Mouse (Mus musculus) intestine, embryonic 15.5 days (tissue): Measurements from ENCODE around the gene Ppm1a. TPM values are rescaled to one million over a fixed set of nuclear protein-coding genes. Genes with fewer than 3 reads are reported as not detected.

Source experiments
- ATAC-seq: fragments of 200-750 bp; cut with Nextera tagmentation; 2 replicates; pipeline ENCODE4 v1.8.0; 2017; ENCODE audit warnings: moderate TSS enrichment, moderate library complexity
- H3K27ac ChIP-seq: fragments of 300-500 bp; sonication (generic); 2 replicates; pipeline ENCODE4 v1.5.1; 2015; ENCODE audit warnings: mild to moderate bottlenecking, inconsistent platforms
- H3K27me3 ChIP-seq: fragments of 300-500 bp; sonication (generic); replicated peaks from 2 replicates; pipeline ENCODE4 v1.6.1; 2015; ENCODE audit warnings: inconsistent platforms
- H3K36me3 ChIP-seq: fragments of 300-500 bp; sonication (generic); 2 replicates; pipeline ENCODE4 v1.6.1; 2015; ENCODE audit warnings: inconsistent platforms
- H3K4me1 ChIP-seq: fragments of 300-500 bp; sonication (generic); replicated peaks from 2 replicates; pipeline ENCODE4 v1.6.1; 2015; ENCODE audit warnings: inconsistent platforms
- H3K4me2 ChIP-seq: fragments of 300-500 bp; sonication (generic); replicated peaks from 2 replicates; pipeline ENCODE4 v1.6.1; 2015; ENCODE audit warnings: mild to moderate bottlenecking, inconsistent platforms
- H3K4me3 ChIP-seq: fragments of 300-500 bp; sonication (generic); replicated peaks from 2 replicates; pipeline ENCODE4 v1.5.1; 2015; ENCODE audit warnings: inconsistent platforms
- H3K9ac ChIP-seq: fragments of 300-500 bp; sonication (generic); 2 replicates; pipeline ENCODE4 v1.6.1; 2015; ENCODE audit warnings: inconsistent platforms
- H3K9me3 ChIP-seq: fragments of 300-500 bp; sonication (generic); 2 replicates; pipeline ENCODE4 v1.6.1; 2016; ENCODE audit warnings: inconsistent platforms
- WGBS: fragments of 180-500 bp; shearing (Covaris S2); methylation state at CpG from one replicate; pipeline ENCODE4 v1.1.7; 2015; 5-methylcytosine and 5-hydroxymethylcytosine counted together
- polyA plus RNA-seq: library from polyadenylated mRNA; unstranded; fragments of >200 nt; fragmentation: Nextera tagmentation; extraction: Ambion mirVana; gene quantifications from 2 replicates; pipeline ENCODE4 v1.2.1, GENCODE M21; 2015

Ppm1a gene
- polyA plus RNA-seq, 1 experiment from 2014 or later, result 56.5 TPM

DNA sequence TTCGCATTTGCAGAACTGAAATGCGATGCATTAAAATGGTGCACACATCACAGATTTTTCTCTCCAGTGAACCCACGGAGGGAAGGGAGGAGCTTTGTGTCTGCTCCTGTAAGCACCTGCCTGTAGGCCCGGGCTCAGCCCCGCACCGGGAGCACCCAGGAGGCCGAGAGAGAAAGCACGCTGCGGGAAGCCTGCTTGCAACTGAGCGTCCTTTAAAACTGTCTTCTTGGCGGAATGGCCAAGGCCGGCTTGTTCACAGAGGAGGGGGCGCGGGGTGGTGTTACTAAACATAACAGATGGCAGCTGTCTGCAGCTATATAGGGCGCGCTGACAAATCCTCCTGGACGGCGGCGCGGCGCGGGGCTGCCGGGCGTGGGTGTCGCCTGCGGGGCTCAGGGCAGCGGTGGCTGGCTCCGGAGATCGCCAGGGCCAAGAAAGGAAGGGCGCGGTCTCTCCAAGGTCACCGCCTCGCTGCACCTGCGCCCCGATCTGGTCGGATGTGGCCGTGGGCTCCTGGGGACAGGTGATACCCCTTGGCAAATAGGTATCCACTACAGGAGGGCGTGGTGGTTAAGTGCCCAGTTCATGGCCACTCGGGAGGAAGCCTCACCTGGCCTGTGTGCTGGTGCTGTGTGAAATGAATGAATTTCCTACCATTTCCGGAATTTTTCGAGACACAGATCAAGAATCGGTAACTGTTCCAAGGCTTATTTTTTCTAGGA, 74.6 kb downstream of the Ppm1a start:
- ATAC-seq, result peak; percentile 37
- Histone ChIP-seq H3K4me3 (peak overlapping the region; percentile 36), H3K9me3 (no peaks in the 10 kb centered on the region), H3K9ac (peak overlapping the region; percentile 36), H3K27ac (no peak overlapping the region), H3K4me1 (peaks cover 8% of the 10 kb centered on the region; the same call in 1 of the 2 replicates), H3K4me2 (peak overlapping the region; percentile 85), H3K27me3 (peaks cover 14% of the 10 kb centered on the region; the same call in 1 of the 2 replicates), H3K36me3 (no peaks in the 10 kb centered on the region)
- WGBS, result 7% methylated on average over 42 of the region's 42 CpGs

DNA sequence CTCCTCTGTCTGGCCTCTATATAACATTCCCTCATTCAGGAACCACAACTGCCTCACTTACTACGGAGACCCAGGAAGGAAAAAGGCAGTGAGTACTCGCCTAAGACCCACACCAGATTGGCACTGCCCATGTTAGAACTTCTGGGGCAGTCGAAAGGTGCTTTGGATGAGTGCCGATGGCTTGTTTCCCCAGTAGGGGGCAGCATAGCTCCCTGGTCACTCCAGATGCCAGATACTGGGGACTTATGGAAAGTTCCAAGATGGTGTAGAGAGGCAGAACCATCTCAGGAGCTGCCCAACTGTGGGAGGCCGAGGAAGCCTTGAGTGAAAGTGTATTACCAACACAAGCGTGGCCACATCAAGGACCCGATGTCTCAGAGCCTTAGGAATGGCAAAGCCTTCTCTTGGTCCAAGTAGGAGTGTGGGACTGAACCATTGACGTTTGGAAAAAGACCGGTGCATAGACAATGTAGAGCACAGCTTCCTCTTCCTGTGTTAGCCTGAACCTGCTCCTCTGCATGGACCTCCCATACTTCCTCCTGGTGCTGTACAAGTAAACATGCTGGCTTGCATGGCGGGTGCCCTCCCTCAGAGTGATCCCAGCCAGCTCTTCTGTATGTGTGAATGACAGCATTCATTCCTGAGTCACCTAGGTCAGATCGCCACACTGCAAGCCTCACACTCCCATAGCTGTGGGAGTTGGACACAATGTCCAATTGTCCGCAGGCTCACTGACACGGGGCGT, 77.7 kb downstream of the Ppm1a start:
- Histone ChIP-seq H3K9ac (no peak overlapping the region), H3K4me3 (no peak overlapping the region), H3K27ac (no peak overlapping the region), H3K27me3 (peaks cover 14% of the 10 kb centered on the region; the same call in 1 of the 2 replicates), H3K9me3 (no peaks in the 10 kb centered on the region), H3K36me3 (no peaks in the 10 kb centered on the region), H3K4me2 (no peak overlapping the region), H3K4me1 (peaks cover 6% of the 10 kb centered on the region; the same call in 1 of the 2 replicates)
- 76% methylated on average over 14 of the region's 14 CpGs for WGBS
- no peak for ATAC-seq

DNA sequence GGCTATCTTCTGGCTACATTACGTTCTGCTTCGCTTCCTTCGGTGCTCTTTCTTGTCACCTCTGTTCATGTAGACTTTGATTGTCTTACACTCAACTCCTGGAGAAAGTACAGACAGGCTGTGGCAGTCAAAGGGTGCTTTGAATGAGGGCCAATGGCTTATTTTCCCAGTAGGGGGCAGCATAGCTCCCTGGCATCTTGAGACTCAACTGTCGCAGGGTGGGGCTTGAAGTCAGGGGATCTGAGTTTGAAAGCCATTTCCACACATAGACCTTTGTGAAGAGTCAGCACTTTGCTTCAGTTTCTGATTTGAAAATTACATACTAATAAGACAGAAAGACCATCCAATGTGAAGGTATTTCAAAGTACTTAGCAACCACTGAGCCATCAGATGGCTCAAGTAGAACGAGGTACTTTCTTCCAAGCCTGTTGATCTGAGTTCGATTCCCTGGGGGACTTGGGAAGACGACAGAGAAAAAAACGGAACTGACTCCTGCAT, 78.3 kb downstream of the Ppm1a start:
- no peak for ATAC-seq
- no peaks in the 10 kb centered on the region for H3K36me3 ChIP-seq
- H3K9me3 ChIP-seq, result no peaks in the 10 kb centered on the region
- H3K4me3 ChIP-seq, result no peak overlapping the region
- no peak overlapping the region for H3K27ac ChIP-seq
- peaks cover 13% of the 10 kb centered on the region; the same call in 1 of the 2 replicates for H3K27me3 ChIP-seq
- H3K4me2 ChIP-seq, result no peak overlapping the region
- no peak overlapping the region for H3K9ac ChIP-seq
- WGBS, result 71% methylated on average over 8 of the region's 8 CpGs
- H3K4me1 ChIP-seq, result peaks cover 6% of the 10 kb centered on the region; the same call in 1 of the 2 replicates

DNA sequence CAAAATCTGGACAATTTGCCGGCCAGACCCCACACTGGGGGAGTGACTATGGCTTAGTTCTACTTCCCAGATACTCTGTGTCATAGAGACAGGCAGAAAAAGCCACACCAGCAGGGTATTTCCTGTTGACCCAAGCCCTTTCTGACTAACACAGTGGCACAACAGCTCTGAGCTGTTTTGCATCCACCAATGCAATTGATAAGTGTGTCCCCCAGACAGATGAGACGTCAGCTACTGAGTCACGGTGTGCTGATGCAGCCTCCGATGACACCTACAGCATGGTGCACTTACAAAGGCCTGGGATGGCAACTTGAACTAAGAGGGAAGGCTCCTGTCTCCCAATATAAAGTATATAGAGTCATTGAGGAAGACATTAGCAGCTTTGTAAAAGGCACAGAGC, 80.0 kb downstream of the Ppm1a start:
- WGBS, result 76% methylated on average over 4 of the region's 4 CpGs
- Histone ChIP-seq H3K4me2 (no peak overlapping the region), H3K27ac (no peak overlapping the region), H3K4me1 (no peaks in the 10 kb centered on the region), H3K9me3 (no peaks in the 10 kb centered on the region), H3K27me3 (peaks cover 5% of the 10 kb centered on the region; the same call in 1 of the 2 replicates), H3K36me3 (no peaks in the 10 kb centered on the region), H3K9ac (no peak overlapping the region), H3K4me3 (no peak overlapping the region)
- no peak for ATAC-seq

DNA sequence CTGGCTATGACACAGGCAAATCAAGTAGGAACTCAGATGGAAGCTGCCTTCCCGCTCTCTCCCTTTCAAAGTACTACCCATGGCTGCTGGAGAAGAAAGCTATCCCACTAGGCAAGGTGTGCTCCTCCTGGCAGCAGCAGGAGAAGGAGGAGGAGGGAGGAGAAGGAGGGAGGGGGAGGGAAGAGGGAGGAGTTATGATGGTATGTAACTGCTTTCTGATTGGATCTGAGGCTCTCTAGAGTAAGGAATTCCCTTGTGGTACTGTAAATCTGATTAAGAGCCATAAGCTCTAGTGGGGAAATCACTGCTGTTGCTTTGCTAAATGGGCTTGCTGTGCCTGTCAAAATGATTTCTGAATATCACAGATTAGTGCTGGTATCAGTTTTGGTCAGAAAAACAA, 84.2 kb downstream of the Ppm1a start:
- 96% methylated on average over 1 of the region's 1 CpGs for WGBS
- ATAC-seq, result no peak
- H3K4me3 ChIP-seq, result no peak overlapping the region

DNA sequence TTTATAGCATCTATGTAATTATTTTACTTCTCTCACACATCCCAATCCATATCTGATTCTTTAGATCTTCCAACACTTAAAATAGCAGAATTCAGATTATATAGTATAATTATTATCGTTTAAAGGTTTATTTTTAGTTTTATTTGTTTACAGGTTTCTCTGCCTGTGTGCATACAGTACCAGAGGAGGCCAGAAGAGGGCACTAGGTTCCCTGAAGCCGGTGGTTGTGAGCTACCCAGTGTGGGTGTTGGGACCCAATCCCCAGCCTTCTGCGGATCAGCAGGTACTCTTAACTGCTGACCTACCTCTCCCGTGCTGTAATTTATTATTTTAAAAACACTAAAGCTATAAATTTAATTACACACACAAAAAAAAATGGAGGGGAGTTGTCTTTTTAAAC, 85.9 kb downstream of the Ppm1a start:
- Histone ChIP-seq H3K4me3 (no peak overlapping the region), H3K4me1 (peaks cover 5% of the 10 kb centered on the region; the same call in 1 of the 2 replicates), H3K9me3 (no peaks in the 10 kb centered on the region), H3K27ac (no peak overlapping the region), H3K36me3 (no peaks in the 10 kb centered on the region), H3K9ac (no peak overlapping the region), H3K4me2 (no peak overlapping the region), H3K27me3 (peaks cover 6% of the 10 kb centered on the region; the same call in 1 of the 2 replicates)
- WGBS, result 89% methylated on average over 4 of the region's 4 CpGs
- ATAC-seq, result no peak

More for the DNA sequence above, 84.2 kb downstream of the Ppm1a start:
- peaks cover 1% of the 10 kb centered on the region; the same call in 1 of the 2 replicates for H3K27me3 ChIP-seq
- H3K4me2 ChIP-seq, result no peak overlapping the region
- no peak overlapping the region for H3K27ac ChIP-seq
- no peaks in the 10 kb centered on the region for H3K9me3 ChIP-seq
- no peaks in the 10 kb centered on the region for H3K36me3 ChIP-seq
- H3K9ac ChIP-seq, result no peak overlapping the region
- H3K4me1 ChIP-seq, result peaks cover 5% of the 10 kb centered on the region; the same call in 1 of the 2 replicates

DNA sequence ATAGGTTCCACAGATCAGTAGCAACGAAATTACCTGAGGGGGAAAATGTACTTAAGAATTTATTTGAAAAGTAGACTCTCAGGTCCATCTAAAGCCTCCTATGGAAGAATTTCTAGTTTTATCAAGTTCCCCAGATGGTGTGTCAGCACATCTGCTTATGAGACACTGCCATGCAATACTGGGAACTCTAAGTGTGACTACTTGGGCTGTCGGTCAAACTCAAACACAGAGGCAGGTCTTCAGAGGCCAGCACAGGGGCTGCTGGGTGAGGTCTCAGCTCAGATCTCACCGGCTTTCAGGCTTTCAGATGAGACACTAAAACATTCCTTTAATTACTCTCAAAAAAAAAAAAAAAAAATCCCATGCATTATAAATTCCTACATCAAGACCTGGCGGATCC, 86.3 kb downstream of the Ppm1a start:
- peak; percentile 54 for ATAC-seq

DNA sequence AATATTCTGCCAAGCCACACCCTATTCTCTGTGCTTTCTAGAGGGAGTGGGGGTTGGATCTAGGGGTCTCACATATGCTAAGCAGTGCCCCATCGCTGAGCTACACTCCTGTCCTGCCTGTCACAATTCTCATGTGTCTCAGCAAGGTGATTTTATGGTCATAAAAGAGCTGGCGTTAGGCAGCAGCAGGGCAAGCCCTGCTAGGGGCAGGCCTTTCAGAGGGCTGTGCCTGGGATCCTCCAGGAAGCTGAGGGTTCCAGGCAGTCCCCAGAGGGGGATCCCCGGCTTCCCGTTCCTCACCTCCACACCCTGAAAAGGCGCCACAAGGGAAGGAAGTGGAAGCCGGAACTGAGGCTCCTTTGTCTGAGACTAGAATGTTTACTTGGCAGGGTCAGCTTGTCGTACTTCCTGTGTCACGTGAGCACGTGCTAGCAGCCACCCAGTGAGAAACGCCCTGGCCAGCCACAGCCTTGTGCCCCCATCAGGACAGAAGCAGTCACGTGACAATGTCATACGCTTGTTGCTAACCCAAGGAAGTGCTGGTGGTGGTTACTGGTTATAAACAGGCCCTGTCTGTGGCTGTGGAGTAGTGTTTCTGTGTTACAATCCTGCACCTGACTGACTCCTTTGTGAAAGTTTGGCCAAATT, 86.8 kb downstream of the Ppm1a start:
- H3K27ac ChIP-seq, result peak overlapping the region; percentile 72
- peak overlapping the region; percentile 7; the same call in 1 of the 2 replicates for H3K4me3 ChIP-seq
- peaks cover 6% of the 10 kb centered on the region; the same call in 1 of the 2 replicates for H3K27me3 ChIP-seq
- peak; percentile 89 for ATAC-seq
- no peaks in the 10 kb centered on the region for H3K36me3 ChIP-seq
- peaks cover 5% of the 10 kb centered on the region; the same call in 1 of the 2 replicates for H3K4me1 ChIP-seq
- 13% methylated on average over 12 of the region's 12 CpGs for WGBS
- H3K9ac ChIP-seq, result 0 out of 2 replicates have a peak overlapping the region, but pooled peaks have one; percentile 10
- H3K4me2 ChIP-seq, result peak overlapping the region; percentile 60
- no peaks in the 10 kb centered on the region for H3K9me3 ChIP-seq

More for the DNA sequence above, 86.3 kb downstream of the Ppm1a start:
- Histone ChIP-seq H3K9ac (no peak overlapping the region), H3K4me3 (0 out of 2 replicates have a peak overlapping the region, but pooled peaks have one; percentile 7), H3K9me3 (no peaks in the 10 kb centered on the region), H3K27ac (peak overlapping the region; percentile 72; the same call in 1 of the 2 replicates), H3K4me1 (peaks cover 5% of the 10 kb centered on the region; the same call in 1 of the 2 replicates), H3K27me3 (peaks cover 6% of the 10 kb centered on the region; the same call in 1 of the 2 replicates), H3K4me2 (peak overlapping the region; percentile 60), H3K36me3 (no peaks in the 10 kb centered on the region)
- 66% methylated on average over 4 of the region's 4 CpGs for WGBS

DNA sequence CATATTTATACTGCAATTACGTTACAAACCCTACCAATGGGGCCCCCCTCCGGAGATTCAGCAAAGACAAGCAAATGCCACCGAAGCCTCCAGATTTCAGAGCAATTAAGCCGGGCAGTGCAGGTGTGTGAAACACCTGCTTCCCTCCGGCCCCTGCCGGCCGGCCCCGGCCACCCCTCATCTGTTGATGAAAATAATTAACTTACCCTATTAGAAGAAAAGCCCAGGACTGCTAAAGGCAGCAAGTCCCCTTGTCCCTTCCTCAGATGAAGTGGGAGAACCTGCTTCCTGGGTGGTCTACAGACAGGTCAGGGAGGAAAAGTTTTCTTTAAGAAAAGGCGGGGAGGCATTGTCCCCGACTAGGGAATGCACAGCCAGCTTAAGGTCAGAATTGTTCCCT, 88.7 kb downstream of the Ppm1a start:
- Histone ChIP-seq H3K4me2 (no peak overlapping the region), H3K4me3 (no peak overlapping the region), H3K9me3 (no peaks in the 10 kb centered on the region), H3K27ac (no peak overlapping the region), H3K9ac (no peak overlapping the region), H3K27me3 (peaks cover 10% of the 10 kb centered on the region; the same call in 1 of the 2 replicates), H3K4me1 (peaks cover 5% of the 10 kb centered on the region; the same call in 1 of the 2 replicates), H3K36me3 (no peaks in the 10 kb centered on the region)
- WGBS, result 32% methylated on average over 10 of the region's 10 CpGs
- no peak for ATAC-seq

DNA sequence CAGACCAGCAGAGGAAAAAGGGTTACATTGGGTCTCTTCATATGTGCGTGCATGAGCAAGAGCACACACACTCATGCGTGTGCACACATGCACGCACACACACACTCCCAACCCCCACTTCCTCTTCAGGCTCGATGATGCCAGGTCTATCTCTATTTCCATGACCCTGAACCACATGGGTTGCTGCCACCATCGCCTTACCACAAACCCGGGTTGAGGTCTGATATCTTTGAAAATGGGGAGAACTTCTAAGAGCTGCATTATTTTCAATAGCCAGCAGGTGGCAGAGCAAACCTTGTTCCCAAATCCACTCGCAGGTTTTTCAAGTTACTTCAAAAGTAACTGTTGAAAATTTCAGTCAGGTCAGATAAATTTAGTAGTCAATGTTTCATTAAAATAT, 90.5 kb downstream of the Ppm1a start:
- peaks cover 5% of the 10 kb centered on the region; the same call in 1 of the 2 replicates for H3K4me1 ChIP-seq
- H3K4me2 ChIP-seq, result no peak overlapping the region
- no peak for ATAC-seq
- no peak overlapping the region for H3K4me3 ChIP-seq
- H3K36me3 ChIP-seq, result no peaks in the 10 kb centered on the region
- peaks cover 10% of the 10 kb centered on the region; the same call in 1 of the 2 replicates for H3K27me3 ChIP-seq
- 24% methylated on average over 7 of the region's 7 CpGs for WGBS
- no peak overlapping the region for H3K9ac ChIP-seq
- H3K9me3 ChIP-seq, result no peaks in the 10 kb centered on the region
- H3K27ac ChIP-seq, result no peak overlapping the region
